Mouse (Mus musculus) limb, embryonic 14.5 days (tissue): ENCODE results near the gene Esp24. TPM values are rescaled to one million over a fixed set of nuclear protein-coding genes. Genes with fewer than 3 reads are reported as not detected.

Experiments used
- ATAC-seq: fragments of 200-750 bp; cut with Nextera tagmentation; 2 replicates; pipeline ENCODE4 v1.8.0; 2017; ENCODE audit warnings: low read depth, moderate number of reproducible peaks, moderate TSS enrichment; ENCODE audit not compliant: low FRiP score
- DNase-seq: peaks from one replicate; pipeline ENCODE4 v3.0.0-alpha.2; 2015; ENCODE audit warnings: low spot score
- H3K27ac ChIP-seq: fragments of 300-500 bp; sonication (generic); replicated peaks from 2 replicates; pipeline ENCODE4 v1.5.1; 2014; ENCODE audit warnings: low read depth, mild to moderate bottlenecking, low read length, moderate library complexity, mixed read lengths
- H3K27me3 ChIP-seq: fragments of 300-500 bp; sonication (generic); 2 replicates; pipeline ENCODE4 v1.6.1; 2014; ENCODE audit warnings: low read length, mixed read lengths; ENCODE audit not compliant: control insufficient read depth, insufficient read depth
- H3K36me3 ChIP-seq: fragments of 300-500 bp; sonication (generic); 2 replicates; pipeline ENCODE4 v1.6.1; 2014; ENCODE audit warnings: mild to moderate bottlenecking, low read length, moderate library complexity, mixed read lengths; ENCODE audit not compliant: control insufficient read depth, insufficient read depth
- H3K4me1 ChIP-seq: fragments of 300-500 bp; sonication (generic); 2 replicates; pipeline ENCODE4 v1.6.1; 2014; ENCODE audit warnings: antibody characterized with exemption, low read length, mixed read lengths; ENCODE audit not compliant: control insufficient read depth, insufficient read depth
- H3K4me2 ChIP-seq: fragments of 300-500 bp; sonication (generic); replicated peaks from 2 replicates; pipeline ENCODE4 v1.6.1; 2014; ENCODE audit warnings: low read depth, mild to moderate bottlenecking, low read length, moderate library complexity; ENCODE audit not compliant: severe bottlenecking
- H3K4me3 ChIP-seq: fragments of 300-500 bp; sonication (generic); replicated peaks from 2 replicates; pipeline ENCODE4 v1.5.1; 2014; ENCODE audit warnings: low read length
- H3K9ac ChIP-seq: fragments of 300-500 bp; sonication (generic); 2 replicates; pipeline ENCODE4 v1.6.1; 2014; ENCODE audit warnings: mild to moderate bottlenecking, low read depth, low read length, moderate library complexity; ENCODE audit not compliant: severe bottlenecking
- H3K9me3 ChIP-seq: fragments of 300-500 bp; sonication (generic); 2 replicates; pipeline ENCODE4 v1.6.1; 2016; ENCODE audit warnings: low read length; ENCODE audit not compliant: control insufficient read depth
- POLR2A ChIP-seq: fragments of 200-500 bp; IDR thresholded peaks from 2 replicates; pipeline ENCODE4 v1.8.0; 2012; ENCODE audit warnings: inconsistent platforms, mild to moderate bottlenecking, moderate library complexity, borderline replicate concordance; ENCODE audit not compliant: insufficient read depth, insufficient read length; ENCODE audit errors: extremely low read depth
- WGBS: fragments of 180-500 bp; shearing (Covaris S2); extraction: QIAGEN DNeasy Blood & Tissue Kit; methylation state at CpG from one replicate; pipeline ENCODE4 v1.1.7; 2014; 5-methylcytosine and 5-hydroxymethylcytosine counted together
- polyA plus RNA-seq, 2 experiments: library from polyadenylated mRNA; depleted of rRNA in 1 of 2; stranded (reverse) in 1 of 2; unstranded in 1 of 2; fragments of >200 nt; fragmentation: Nextera tagmentation in 1 of 2; extraction: Ambion mirVana in 1 of 2; gene quantifications; 2 replicates each; pipeline versions ENCODE4 v1.2.1 to v1.2.3; 2012 to 2014

Esp24 gene
- polyA plus RNA-seq, 2 experiments = not detected

GRCm38 (mm10) chr17:39063641-39064040 is 27.1 kb downstream of the Esp24 start:
- Histone ChIP-seq H3K27ac (no peak overlapping the region), H3K4me1 (no peaks in the 10 kb centered on the region), H3K27me3 (no peaks in the 10 kb centered on the region), H3K36me3 (no peaks in the 10 kb centered on the region), H3K4me3 (no peak overlapping the region), H3K9me3 (peaks cover 9% of the 10 kb centered on the region), H3K9ac (no peak overlapping the region), H3K4me2 (no peak overlapping the region)
- TF ChIP-seq POLR2A = no peak
- ATAC-seq = no peak
- DNase-seq = no peak

GRCm38 (mm10) chr17:39076937-39077336 is 40.4 kb downstream of the Esp24 start, which contains the start of gene Esp23:
TSS of gene Esp23 (minus strand) at chr17:39077037.
- 47% methylated on average over 1 of the region's 1 CpGs for WGBS
- no peaks in the 10 kb centered on the region for H3K36me3 ChIP-seq
- no peak within 1 kb of the TSS for H3K4me3 ChIP-seq
- ATAC-seq (no peak), DNase-seq (no peak)
- no peak for TF ChIP-seq POLR2A
- no peaks in the 10 kb centered on the region for H3K27me3 ChIP-seq
- no peak within 1 kb of the TSS for H3K4me2 ChIP-seq
- H3K4me1 ChIP-seq = no peaks in the 10 kb centered on the region
- H3K9ac ChIP-seq = no peak within 1 kb of the TSS
- no peak within 1 kb of the TSS for H3K27ac ChIP-seq
- no peaks in the 10 kb centered on the region; the same call in 1 of the 2 replicates for H3K9me3 ChIP-seq

Other genes with a start within 250 kb of the Esp24 start
- not detected in 2 replicates for gene Gm21903, start 6.6 kb downstream of the Esp24 start, polyA plus RNA-seq (2012; rRNA removed)
- not detected in 2 replicates for gene Gm21903, start 6.6 kb downstream of the Esp24 start, polyA plus RNA-seq (2014; fragmentation: Nextera tagmentation; extraction: Ambion mirVana)
- gene Esp23, start 40.3 kb downstream of the Esp24 start, polyA plus RNA-seq (2012; rRNA removed) = not detected in 2 replicates
- not detected in 2 replicates for gene Esp23, start 40.3 kb downstream of the Esp24 start, polyA plus RNA-seq (2014; fragmentation: Nextera tagmentation; extraction: Ambion mirVana)
- not detected in 2 replicates for gene Esp22, start 58.6 kb downstream of the Esp24 start, polyA plus RNA-seq (2012; rRNA removed)
- gene Esp22, start 58.6 kb downstream of the Esp24 start, polyA plus RNA-seq (2014; fragmentation: Nextera tagmentation; extraction: Ambion mirVana) = not detected in 2 replicates